Mouse (Mus musculus) megakaryocyte, embryonic 14.5 days (primary cell): ENCODE measurements around the gene Eva1b.

ENCODE experiments used
- FLI1 ChIP-seq: IDR thresholded peaks from 2 replicates; pipeline ENCODE4 v1.6.1; 2012; ENCODE audit warnings: low read length, inconsistent platforms, mixed read lengths
- GATA1 ChIP-seq: IDR thresholded peaks from 3 replicates; pipeline ENCODE4 v1.6.1; 2012; ENCODE audit warnings: mixed read lengths, low read length, inconsistent platforms, borderline replicate concordance

- TF ChIP-seq FLI1 = no peak
- TF ChIP-seq GATA1 = no peak
Observed at GRCm38 (mm10) chr4:126134236-126134635, 13.3 kb upstream of the Eva1b start.
